ENCODE assay signal across 17 mouse cellular contexts in genomic region chr6:48684806-48685205, GRCm38 (mm10). TPM values are rescaled to one million over a fixed set of nuclear protein-coding genes. Genes with fewer than 3 reads are reported as not detected.
DNase-seq lines count a peak whose midpoint lies in the region; ATAC-seq and TF ChIP-seq lines count a peak whose summit lies in the region.
"Had no signal": no experiment of that assay in that cellular context is flagged by ENCODE, and none has a peak within 500 bp of the region (broad histone marks: within the 10 kb centered on the region; RNA-seq: fewer than 3 reads in every experiment).

No protein-coding gene starts in this region.

- no peak for ATAC-seq in heart, embryonic 15.5 days (replicated peaks; ENCODE audit: insufficient number of reproducible peaks, insufficient read depth, low FRiP score, low read depth)
- no peak for ATAC-seq in heart, embryonic 11.5 days (replicated peaks; ENCODE audit: insufficient number of reproducible peaks, low FRiP score, low TSS enrichment)
- peak; percentile 36; the same call in 1 of the 2 replicates for ATAC-seq in heart, postnatal 0 days (ENCODE audit: insufficient read depth, low read depth)

- H3K27ac ChIP-seq in heart, embryonic 15.5 days: peak overlapping the region; percentile 72
- H3K27ac ChIP-seq in heart, embryonic 11.5 days (ENCODE audit: low read depth, low read length): no peak overlapping the region; the same call in 1 of the 2 replicates
- peak overlapping the region; percentile 41; the same call in 1 of the 2 replicates for H3K27ac ChIP-seq in bone marrow, adult 2 months (ENCODE audit: control insufficient read depth, insufficient read depth, low read depth, low read length, poor library complexity)
- peak overlapping the region; percentile 79 for H3K27ac ChIP-seq in heart, postnatal 0 days (ENCODE audit: low read depth)
- H3K27ac ChIP-seq: embryonic facial prominence, embryonic 13.5 days; liver, embryonic 13.5 days had no signal

- TF ChIP-seq POLR2A in lung, adult 2 months (IDR thresholded peaks at IDR 0.05; ENCODE audit: borderline replicate concordance, extremely low read depth, low read depth, low read length): 0 out of 2 replicates have a peak, but pooled peaks have one; percentile 19
- no peak for TF ChIP-seq POLR2A in bone marrow, adult 2 months (IDR thresholded peaks at IDR 0.05; ENCODE audit: borderline replicate concordance, control insufficient read depth, low read depth, low read length)

- peak overlapping the region; percentile 21 for H3K4me2 ChIP-seq in heart, embryonic 15.5 days
- H3K4me2 ChIP-seq in heart, embryonic 11.5 days: no peak overlapping the region
- peak overlapping the region; percentile 52 for H3K4me2 ChIP-seq in heart, postnatal 0 days (ENCODE audit: low read depth, low read length)
- H3K4me2 ChIP-seq: embryonic facial prominence, embryonic 13.5 days; liver, embryonic 13.5 days had no signal

- DNase-seq in lung, adult 2 months: no peak
- no peak for DNase-seq in lung, postnatal 25 days (ENCODE audit: low spot score)
- no peak for DNase-seq in heart, postnatal 0 days (ENCODE audit: low spot score)
- no peak for DNase-seq in left cerebral cortex, postnatal 4 days
- no peak for DNase-seq in right cerebral cortex, postnatal 4 days
- DNase-seq: adrenal gland, postnatal 14 days; cerebellum, postnatal 25 days; layer of hippocampus, adult 9-11 months; liver, embryonic 13.5 days had no signal

- no peaks in the 10 kb centered on the region for H3K9me3 ChIP-seq in heart, embryonic 15.5 days (replicated peaks)
- H3K9me3 ChIP-seq in heart, embryonic 11.5 days (replicated peaks; ENCODE audit: control insufficient read depth, low read length): no peaks in the 10 kb centered on the region
- H3K9me3 ChIP-seq in heart, postnatal 0 days (replicated peaks; ENCODE audit: control insufficient read depth, low read length): no peaks in the 10 kb centered on the region
- H3K9me3 ChIP-seq: embryonic facial prominence, embryonic 13.5 days; liver, embryonic 13.5 days had no signal

- intact Hi-C loops in left cerebral cortex, postnatal 4 days (cut with DNase I): no loop called here

- no peaks in the 10 kb centered on the region for H3K27me3 ChIP-seq in heart, embryonic 15.5 days
- H3K27me3 ChIP-seq in heart, embryonic 11.5 days (ENCODE audit: control insufficient read depth, insufficient read depth, low read length): no peaks in the 10 kb centered on the region
- H3K27me3 ChIP-seq in heart, postnatal 0 days (ENCODE audit: control insufficient read depth, insufficient read depth, low read length): no peaks in the 10 kb centered on the region
- H3K27me3 ChIP-seq: embryonic facial prominence, embryonic 13.5 days; liver, embryonic 13.5 days had no signal

- 43% methylated on average over 4 of the region's 4 CpGs for WGBS in heart, embryonic 15.5 days
- 41% methylated on average over 4 of the region's 4 CpGs for WGBS in heart, embryonic 11.5 days (ENCODE audit: insufficient replicate concordance)
- WGBS in lung, adult 2 months: 37% methylated on average over 4 of the region's 4 CpGs
- WGBS in bone marrow, adult 2 months: 57% methylated on average over 4 of the region's 4 CpGs
- 43% methylated on average over 4 of the region's 4 CpGs for WGBS in heart, postnatal 0 days

- H3K9ac ChIP-seq in heart, embryonic 15.5 days: no peak overlapping the region
- H3K9ac ChIP-seq in heart, embryonic 11.5 days (ENCODE audit: low read depth, low read length): no peak overlapping the region
- peak overlapping the region; percentile 39; the same call in 1 of the 2 replicates for H3K9ac ChIP-seq in heart, postnatal 0 days (replicated peaks; ENCODE audit: low read depth, low read length)
- H3K9ac ChIP-seq: embryonic facial prominence, embryonic 13.5 days; liver, embryonic 13.5 days had no signal

- no peak for TF ChIP-seq CTCF in lung, adult 2 months (IDR thresholded peaks at IDR 0.05; ENCODE audit: insufficient read depth, low read length)
- no peak for TF ChIP-seq CTCF in bone marrow, adult 2 months (IDR thresholded peaks at IDR 0.05; ENCODE audit: control insufficient read depth, insufficient read depth, low read length)
- no peak for TF ChIP-seq CTCF in heart, postnatal 0 days (IDR thresholded peaks at IDR 0.05; ENCODE audit: low read depth)

- peak overlapping the region; percentile 28 for H3K4me3 ChIP-seq in heart, embryonic 15.5 days
- no peak overlapping the region for H3K4me3 ChIP-seq in heart, embryonic 11.5 days (ENCODE audit: low read depth, low read length)
- peak overlapping the region; percentile 63 for H3K4me3 ChIP-seq in lung, adult 2 months (replicated peaks; ENCODE audit: extremely low read depth, low read depth, low read length)
- H3K4me3 ChIP-seq in bone marrow, adult 2 months (replicated peaks; ENCODE audit: control insufficient read depth, low read depth, low read length): peak overlapping the region; percentile 58
- H3K4me3 ChIP-seq in heart, postnatal 0 days (ENCODE audit: low read depth, low read length): peak overlapping the region; percentile 28
- H3K4me3 ChIP-seq: embryonic facial prominence, embryonic 13.5 days; liver, embryonic 13.5 days had no signal

- H3K36me3 ChIP-seq in heart, embryonic 15.5 days: no peaks in the 10 kb centered on the region
- no peaks in the 10 kb centered on the region for H3K36me3 ChIP-seq in heart, embryonic 11.5 days (ENCODE audit: control insufficient read depth, insufficient read depth, low read length)
- H3K36me3 ChIP-seq in heart, postnatal 0 days (replicated peaks; ENCODE audit: control insufficient read depth, insufficient read depth, low read length): no peaks in the 10 kb centered on the region
- H3K36me3 ChIP-seq: embryonic facial prominence, embryonic 13.5 days; liver, embryonic 13.5 days had no signal

- TF ChIP-seq EP300 in heart, postnatal 0 days (IDR thresholded peaks at IDR 0.05; ENCODE audit: low read depth): peak; percentile 76

- H3K4me1 ChIP-seq in heart, embryonic 15.5 days (replicated peaks): 0 out of 2 replicates have a peak, but pooled peaks cover 4% of the 10 kb centered on the region
- H3K4me1 ChIP-seq in heart, embryonic 11.5 days (ENCODE audit: control insufficient read depth, insufficient read depth, low read length): no peaks in the 10 kb centered on the region
- H3K4me1 ChIP-seq in lung, adult 2 months (ENCODE audit: control insufficient read depth, insufficient read depth, low read length): peaks cover 4% of the 10 kb centered on the region
- peaks cover 3% of the 10 kb centered on the region; the same call in 1 of the 2 replicates for H3K4me1 ChIP-seq in bone marrow, adult 2 months (ENCODE audit: control insufficient read depth, insufficient read depth, low read length)
- H3K4me1 ChIP-seq in heart, postnatal 0 days (ENCODE audit: control insufficient read depth, insufficient read depth): no peaks in the 10 kb centered on the region
- H3K4me1 ChIP-seq: embryonic facial prominence, embryonic 13.5 days; liver, embryonic 13.5 days had no signal

RNA-seq across cellular contexts. Expression of gene Gimap4, which starts 0.5 kb away (rescaled TPM):
- 23.5 and 27.1 TPM in 2 replicates for polyA plus RNA-seq in heart, embryonic 15.5 days (2015; fragmentation: Nextera tagmentation; extraction: Ambion mirVana)
- polyA plus RNA-seq in heart, embryonic 11.5 days (2014; fragmentation: Nextera tagmentation; extraction: Ambion mirVana): 8.6 and 10.0 TPM in 2 replicates
- polyA plus RNA-seq in lung, adult 2 months (2012; rRNA removed): 40.8 and 58.9 TPM in 2 replicates
- 20.7 and 41.0 TPM in 2 replicates for polyA plus RNA-seq in bone marrow, adult 2 months (2011; ENCODE audit: insufficient read depth, insufficient read length, low replicate concordance, missing spikeins)
- 23.0 and 27.1 TPM in 2 replicates for total RNA-seq in heart, postnatal 0 days (2014; rRNA removed; ENCODE audit: low replicate concordance)
- polyA plus RNA-seq in heart, postnatal 0 days (2015; fragmentation: Nextera tagmentation; extraction: Ambion mirVana): 37.4 and 43.8 TPM in 2 replicates
- 1 to 10 TPM in 1 of 2 experiments, under 1 TPM in 1; 0.77 to 1.4 TPM for total RNA-seq in left cerebral cortex, postnatal 4 days (2021)

RNA-seq across cellular contexts. Expression of gene Gimap9, which starts 8.9 kb away (rescaled TPM):
- 7.9 and 10.3 TPM in 2 replicates for polyA plus RNA-seq in heart, embryonic 15.5 days (2015; fragmentation: Nextera tagmentation; extraction: Ambion mirVana)
- polyA plus RNA-seq in heart, embryonic 11.5 days (2014; fragmentation: Nextera tagmentation; extraction: Ambion mirVana): 8.8 and 10.6 TPM in 2 replicates
- 2.8 and 5.2 TPM in 2 replicates for polyA plus RNA-seq in lung, adult 2 months (2012; rRNA removed)
- polyA plus RNA-seq in bone marrow, adult 2 months (2011; ENCODE audit: insufficient read depth, insufficient read length, low replicate concordance, missing spikeins): 13.5 and 26.0 TPM in 2 replicates
- 1.8 and 4.6 TPM in 2 replicates for total RNA-seq in heart, postnatal 0 days (2014; rRNA removed; ENCODE audit: low replicate concordance)
- polyA plus RNA-seq in heart, postnatal 0 days (2015; fragmentation: Nextera tagmentation; extraction: Ambion mirVana): 4.7 and 5.7 TPM in 2 replicates
- 1 to 10 TPM; 1.1 to 1.3 TPM for total RNA-seq in left cerebral cortex, postnatal 4 days (2021)

RNA-seq across cellular contexts. Expression of gene Gimap6, which starts 23.2 kb away (rescaled TPM):
- polyA plus RNA-seq in heart, embryonic 15.5 days (2015; fragmentation: Nextera tagmentation; extraction: Ambion mirVana): 32.3 and 35.6 TPM in 2 replicates
- 30.5 and 30.6 TPM in 2 replicates for polyA plus RNA-seq in heart, embryonic 11.5 days (2014; fragmentation: Nextera tagmentation; extraction: Ambion mirVana)
- polyA plus RNA-seq in lung, adult 2 months (2012; rRNA removed): 23.5 and 40.1 TPM in 2 replicates
- 45.1 and 77.9 TPM in 2 replicates for polyA plus RNA-seq in bone marrow, adult 2 months (2011; ENCODE audit: insufficient read depth, insufficient read length, low replicate concordance, missing spikeins)
- total RNA-seq in heart, postnatal 0 days (2014; rRNA removed; ENCODE audit: low replicate concordance): 38.5 and 39.3 TPM in 2 replicates
- 40.4 and 41.1 TPM in 2 replicates for polyA plus RNA-seq in heart, postnatal 0 days (2015; fragmentation: Nextera tagmentation; extraction: Ambion mirVana)
- total RNA-seq in left cerebral cortex, postnatal 4 days (2021): 1 to 10 TPM; 6.0 to 6.3 TPM

RNA-seq across cellular contexts. Expression of gene Gm28053, which starts 33.6 kb away (rescaled TPM):
- 3.3 and 4.6 TPM in 2 replicates for polyA plus RNA-seq in heart, embryonic 15.5 days (2015; fragmentation: Nextera tagmentation; extraction: Ambion mirVana)
- polyA plus RNA-seq in heart, embryonic 11.5 days (2014; fragmentation: Nextera tagmentation; extraction: Ambion mirVana): 2.6 and 4.8 TPM in 2 replicates
- polyA plus RNA-seq in lung, adult 2 months (2012; rRNA removed): 1.8 TPM in 1 of 2 replicates, not detected in the other
- 15.2 TPM in 1 of 2 replicates, not detected in the other for polyA plus RNA-seq in bone marrow, adult 2 months (2011; ENCODE audit: insufficient read depth, insufficient read length, low replicate concordance, missing spikeins)
- not detected in 2 replicates for total RNA-seq in heart, postnatal 0 days (2014; rRNA removed; ENCODE audit: low replicate concordance)
- polyA plus RNA-seq in heart, postnatal 0 days (2015; fragmentation: Nextera tagmentation; extraction: Ambion mirVana): 3.0 and 4.1 TPM in 2 replicates
- total RNA-seq in left cerebral cortex, postnatal 4 days (2021): not detected
- total RNA-seq: left cerebral cortex, postnatal 10 days; megakaryocyte-erythroid progenitor cell, adult 5-6 weeks had no signal

RNA-seq across cellular contexts. Expression of gene Gimap7, which starts 33.6 kb away (rescaled TPM):
- 0.23 and 0.27 TPM in 2 replicates for polyA plus RNA-seq in heart, embryonic 15.5 days (2015; fragmentation: Nextera tagmentation; extraction: Ambion mirVana)
- not detected in 2 replicates for polyA plus RNA-seq in heart, embryonic 11.5 days (2014; fragmentation: Nextera tagmentation; extraction: Ambion mirVana)
- polyA plus RNA-seq in lung, adult 2 months (2012; rRNA removed): 0.72 and 1.2 TPM in 2 replicates
- 3.6 and 5.2 TPM in 2 replicates for polyA plus RNA-seq in bone marrow, adult 2 months (2011; ENCODE audit: insufficient read depth, insufficient read length, low replicate concordance, missing spikeins)
- total RNA-seq in heart, postnatal 0 days (2014; rRNA removed; ENCODE audit: low replicate concordance): not detected in 2 replicates
- not detected in 2 replicates for polyA plus RNA-seq in heart, postnatal 0 days (2015; fragmentation: Nextera tagmentation; extraction: Ambion mirVana)
- not detected for total RNA-seq in left cerebral cortex, postnatal 4 days (2021)
- total RNA-seq: granulocyte monocyte progenitor cell, adult 5-6 weeks; left cerebral cortex, postnatal 10 days had no signal
- polyA plus RNA-seq: embryonic facial prominence, embryonic 13.5 days; forebrain, embryonic 11.5 days had no signal
